Mouse (Mus musculus): Measurements from ENCODE around the gene Cdhr3. TPM values are rescaled to one million over a fixed set of nuclear protein-coding genes. Genes with fewer than 3 reads are reported as not detected.
A peak's percentile ranks its signal among the peaks of the same experiment; 100 is the strongest.

The Cdhr3 gene
- total and polyA plus RNA-seq, 2 experiments from 2014 or later, result 0.55 to 1.0 TPM

DNA sequence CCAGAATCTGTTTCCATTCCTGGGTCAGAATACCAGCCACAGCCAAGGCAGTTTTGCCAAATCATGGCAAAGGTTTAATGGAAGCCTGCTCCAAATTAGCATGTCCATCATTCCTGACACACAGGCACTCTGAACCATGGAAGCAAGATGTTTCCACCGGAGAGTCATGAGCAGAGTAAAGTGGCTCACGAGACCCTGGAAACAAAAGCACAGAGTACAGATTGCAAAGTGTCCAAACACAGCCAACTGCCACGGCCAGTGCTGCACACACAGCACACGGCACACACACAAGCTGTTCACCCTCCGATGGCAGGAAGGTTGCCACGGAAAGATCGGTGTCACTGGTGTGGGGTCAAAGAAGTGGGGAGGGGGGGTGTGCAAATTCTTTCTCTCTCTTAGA, 36.0 kb upstream of the Cdhr3 start:
- H3K4me3 ChIP-seq (ENCODE audit: low read depth, low read length), result no peak overlapping the region
- TF ChIP-seq CTCF (IDR thresholded peaks at IDR 0.05), result no peak
- no peak overlapping the region for H3K4me2 ChIP-seq (ENCODE audit: low read depth, low read length, poor library complexity, severe bottlenecking)
- H3K4me1 ChIP-seq (ENCODE audit: insufficient read depth, low read length), result no peaks in the 10 kb centered on the region
- H3K27ac ChIP-seq (ENCODE audit: low read depth, low read length), result no peak overlapping the region
- WGBS, result 38% methylated on average over 7 of the region's 7 CpGs
- ATAC-seq (ENCODE audit: low FRiP score) (no peak), DNase-seq (ENCODE audit: low spot score) (no peak)
- H3K9me3 ChIP-seq (ENCODE audit: low read length), result no peaks in the 10 kb centered on the region
- no peaks in the 10 kb centered on the region for H3K27me3 ChIP-seq (ENCODE audit: insufficient read depth, low read length)
- no peaks in the 10 kb centered on the region for H3K36me3 ChIP-seq (ENCODE audit: insufficient read depth, low read length)
- no peak overlapping the region for H3K9ac ChIP-seq (replicated peaks; ENCODE audit: low read length, poor library complexity, severe bottlenecking)

DNA sequence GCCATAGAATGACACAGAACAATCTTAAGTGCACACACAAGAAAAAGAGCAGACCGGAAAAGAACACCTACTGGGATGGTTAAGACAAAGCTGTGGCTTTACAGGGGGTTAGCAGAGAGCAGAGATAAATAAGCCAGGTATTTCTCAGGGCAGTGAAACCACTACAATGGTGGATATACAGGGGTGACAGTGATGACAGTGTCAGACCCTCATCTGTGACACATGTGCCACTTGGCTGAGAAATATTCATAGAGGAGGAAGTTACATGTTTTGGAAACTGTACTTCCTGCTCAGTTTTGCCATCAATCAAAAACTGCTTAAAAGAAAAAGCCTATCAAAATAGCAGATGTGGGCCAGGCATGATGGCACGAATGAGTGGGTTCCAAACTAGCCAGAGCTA, 35.4 kb upstream of the Cdhr3 start:
- 89% methylated on average over 2 of the region's 2 CpGs for WGBS
- no peaks in the 10 kb centered on the region for H3K4me1 ChIP-seq (ENCODE audit: insufficient read depth, low read length)
- no peak overlapping the region for H3K4me3 ChIP-seq (ENCODE audit: low read depth, low read length)
- ATAC-seq (ENCODE audit: low FRiP score) (no peak), DNase-seq (ENCODE audit: low spot score) (no peak)
- H3K9ac ChIP-seq (replicated peaks; ENCODE audit: low read length, poor library complexity, severe bottlenecking), result no peak overlapping the region
- H3K4me2 ChIP-seq (ENCODE audit: low read depth, low read length, poor library complexity, severe bottlenecking), result no peak overlapping the region
- no peaks in the 10 kb centered on the region for H3K27me3 ChIP-seq (ENCODE audit: insufficient read depth, low read length)
- no peaks in the 10 kb centered on the region for H3K9me3 ChIP-seq (ENCODE audit: low read length)
- no peak overlapping the region for H3K27ac ChIP-seq (ENCODE audit: low read depth, low read length)
- H3K36me3 ChIP-seq (ENCODE audit: insufficient read depth, low read length), result no peaks in the 10 kb centered on the region
- no peak for TF ChIP-seq CTCF (IDR thresholded peaks at IDR 0.05)

DNA sequence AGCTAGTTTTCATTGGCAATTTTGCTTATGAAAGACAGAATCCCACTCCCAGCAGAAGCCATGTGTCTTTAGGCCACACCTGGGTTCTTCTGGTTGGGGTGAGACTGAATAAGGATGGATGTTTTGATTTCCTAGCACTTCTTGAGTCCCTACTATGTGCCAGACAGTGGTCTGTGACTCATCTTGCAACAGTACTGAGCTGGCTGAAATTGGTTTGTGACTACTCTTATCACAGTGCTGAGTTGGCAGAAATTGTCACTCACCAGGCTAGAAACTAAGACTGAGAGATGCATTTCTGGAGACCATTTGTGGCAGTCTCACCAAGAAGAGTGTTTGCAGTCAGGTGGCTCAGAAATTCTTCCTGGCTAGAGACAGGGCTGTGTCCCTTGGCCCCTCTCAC, 33.6 kb upstream of the Cdhr3 start:
- Histone ChIP-seq H3K36me3 (ENCODE audit: insufficient read depth, low read length) (no peaks in the 10 kb centered on the region), H3K27ac (ENCODE audit: low read depth, low read length) (no peak overlapping the region), H3K4me1 (ENCODE audit: insufficient read depth, low read length) (no peaks in the 10 kb centered on the region), H3K9me3 (ENCODE audit: low read length) (no peaks in the 10 kb centered on the region), H3K9ac (replicated peaks; ENCODE audit: low read length, poor library complexity, severe bottlenecking) (no peak overlapping the region), H3K4me3 (ENCODE audit: low read depth, low read length) (no peak overlapping the region), H3K4me2 (ENCODE audit: low read depth, low read length, poor library complexity, severe bottlenecking) (no peak overlapping the region), H3K27me3 (ENCODE audit: insufficient read depth, low read length) (no peaks in the 10 kb centered on the region)
- no peak for DNase-seq (ENCODE audit: low spot score)
- ATAC-seq (ENCODE audit: low FRiP score), result no peak
- TF ChIP-seq CTCF (IDR thresholded peaks at IDR 0.05), result no peak

DNA sequence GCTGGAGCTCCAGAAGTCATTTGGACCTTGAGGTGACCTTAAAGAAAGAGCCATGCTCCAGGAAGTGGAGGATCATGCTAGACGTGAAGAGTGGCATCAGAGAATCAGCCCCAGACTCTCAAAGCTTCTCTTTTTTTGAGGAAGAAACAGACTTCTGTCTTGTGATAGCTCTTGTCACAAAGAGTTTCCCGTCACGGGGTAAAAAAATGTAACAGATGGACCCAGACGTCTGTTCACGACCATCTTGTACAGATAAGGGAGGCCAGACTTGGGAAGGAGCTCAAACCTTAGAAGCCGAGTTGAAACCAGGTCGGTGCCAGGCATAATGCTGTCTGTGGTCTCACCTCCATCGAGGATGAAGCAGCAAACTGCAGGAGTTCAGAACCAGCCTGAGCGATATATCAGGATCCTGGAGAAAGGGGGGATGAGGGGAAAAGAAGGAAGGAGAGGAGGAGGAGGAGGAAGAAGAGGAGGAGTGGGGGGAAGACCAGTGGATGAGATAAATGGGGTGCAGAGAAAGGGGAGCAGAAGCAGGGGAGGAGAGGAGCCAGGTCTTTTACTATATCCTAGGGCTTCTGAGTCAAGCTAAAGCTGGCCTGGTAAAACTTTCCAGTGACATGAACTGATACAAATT, 33.0 kb upstream of the Cdhr3 start:
- no peak for DNase-seq (ENCODE audit: low spot score)
- H3K27ac ChIP-seq (ENCODE audit: low read depth, low read length), result no peak overlapping the region
- no peak overlapping the region for H3K9ac ChIP-seq (replicated peaks; ENCODE audit: low read length, poor library complexity, severe bottlenecking)
- TF ChIP-seq CTCF (IDR thresholded peaks at IDR 0.05), result no peak
- H3K4me3 ChIP-seq (ENCODE audit: low read depth, low read length), result no peak overlapping the region
- no peak overlapping the region for H3K4me2 ChIP-seq (ENCODE audit: low read depth, low read length, poor library complexity, severe bottlenecking)
- no peaks in the 10 kb centered on the region for H3K36me3 ChIP-seq (ENCODE audit: insufficient read depth, low read length)
- 87% methylated on average over 9 of the region's 9 CpGs for WGBS
- H3K4me1 ChIP-seq (ENCODE audit: insufficient read depth, low read length), result no peaks in the 10 kb centered on the region
- H3K27me3 ChIP-seq (ENCODE audit: insufficient read depth, low read length), result no peaks in the 10 kb centered on the region
- no peaks in the 10 kb centered on the region for H3K9me3 ChIP-seq (ENCODE audit: low read length)
- no peak for ATAC-seq (ENCODE audit: low FRiP score)

DNA sequence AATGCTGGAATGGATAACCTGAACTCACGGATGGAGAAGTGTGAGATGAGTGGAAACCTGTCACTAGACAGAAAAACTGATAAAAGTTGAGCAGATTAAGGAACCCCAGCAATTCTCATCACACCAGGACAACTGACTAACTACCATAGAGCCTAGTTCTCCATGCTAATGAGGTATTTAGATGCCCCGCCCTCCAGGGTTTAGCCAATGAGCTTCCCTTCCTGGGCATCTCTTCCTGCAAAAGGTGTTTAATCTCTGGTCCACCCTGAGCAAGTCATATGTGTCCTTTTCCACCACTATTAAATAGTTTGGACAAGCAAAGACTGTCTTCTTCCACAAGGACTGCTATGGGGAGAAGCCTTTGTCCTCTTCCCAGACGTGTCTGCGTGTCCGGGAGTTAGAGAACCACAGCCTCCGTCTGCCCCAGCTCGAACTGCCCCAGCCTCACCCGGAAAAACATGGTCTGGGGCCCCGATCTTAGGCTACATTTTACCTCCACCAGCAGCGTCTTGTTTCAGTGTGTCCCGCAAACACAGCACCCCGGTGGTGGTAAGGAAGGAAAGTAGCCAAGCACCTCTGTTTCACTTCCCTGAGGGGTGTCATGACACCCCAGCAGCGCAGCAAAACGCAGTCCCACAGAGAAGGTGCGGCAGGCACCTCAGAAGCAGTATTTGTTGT, 26.1 kb upstream of the Cdhr3 start:
- no peak for DNase-seq (ENCODE audit: low spot score)
- Histone ChIP-seq H3K4me3 (ENCODE audit: low read depth, low read length) (no peak overlapping the region), H3K4me2 (ENCODE audit: low read depth, low read length, poor library complexity, severe bottlenecking) (no peak overlapping the region), H3K9me3 (ENCODE audit: low read length) (no peaks in the 10 kb centered on the region), H3K9ac (replicated peaks; ENCODE audit: low read length, poor library complexity, severe bottlenecking) (no peak overlapping the region), H3K4me1 (ENCODE audit: insufficient read depth, low read length) (no peaks in the 10 kb centered on the region), H3K27me3 (ENCODE audit: insufficient read depth, low read length) (no peaks in the 10 kb centered on the region), H3K27ac (ENCODE audit: low read depth, low read length) (no peak overlapping the region), H3K36me3 (ENCODE audit: insufficient read depth, low read length) (no peaks in the 10 kb centered on the region)
- WGBS, result 34% methylated on average over 15 of the region's 15 CpGs
- no peak for TF ChIP-seq CTCF (IDR thresholded peaks at IDR 0.05)
- no peak for ATAC-seq (ENCODE audit: low FRiP score)

DNA sequence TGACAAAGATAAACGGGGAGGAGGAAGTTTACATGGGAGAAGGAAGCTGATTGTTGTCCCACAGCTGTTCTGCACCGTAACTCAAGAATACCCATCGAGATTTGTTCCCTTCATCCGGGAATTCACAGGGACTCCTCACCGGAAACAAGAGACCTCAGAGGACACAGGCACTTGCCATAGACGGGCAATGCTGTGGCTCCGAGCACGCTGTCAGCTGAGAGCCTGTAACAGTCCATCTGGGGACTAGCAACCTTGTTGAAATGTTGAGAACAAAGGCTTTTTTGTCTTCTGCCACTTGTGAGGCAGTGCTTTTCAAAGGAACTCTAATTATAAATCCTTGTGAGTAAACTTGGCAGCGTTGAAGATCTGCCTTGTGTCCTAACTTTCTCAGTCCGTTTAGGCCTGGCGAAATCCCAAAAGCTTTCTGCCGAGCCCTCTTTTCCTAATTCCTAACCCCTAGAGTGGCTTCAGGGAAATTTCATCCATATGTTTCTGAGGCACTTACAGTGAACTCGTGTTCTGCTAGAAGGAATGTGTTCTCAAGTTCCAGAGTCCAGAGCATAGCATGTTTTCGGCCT, 18.3 kb upstream of the Cdhr3 start:
- ATAC-seq (ENCODE audit: low FRiP score) (peak; percentile 51; the same call in 1 of the 2 replicates), DNase-seq (ENCODE audit: low spot score) (peak; percentile 82)
- no peaks in the 10 kb centered on the region for H3K36me3 ChIP-seq (ENCODE audit: insufficient read depth, low read length)
- H3K4me1 ChIP-seq (ENCODE audit: insufficient read depth, low read length), result no peaks in the 10 kb centered on the region
- H3K27me3 ChIP-seq (ENCODE audit: insufficient read depth, low read length), result no peaks in the 10 kb centered on the region
- H3K9ac ChIP-seq (replicated peaks; ENCODE audit: low read length, poor library complexity, severe bottlenecking), result no peak overlapping the region
- H3K4me2 ChIP-seq (ENCODE audit: low read depth, low read length, poor library complexity, severe bottlenecking), result no peak overlapping the region
- H3K27ac ChIP-seq (ENCODE audit: low read depth, low read length), result no peak overlapping the region; the same call in 1 of the 2 replicates
- WGBS, result 31% methylated on average over 14 of the region's 14 CpGs
- H3K4me3 ChIP-seq (ENCODE audit: low read depth, low read length), result no peak overlapping the region
- H3K9me3 ChIP-seq (ENCODE audit: low read length), result no peaks in the 10 kb centered on the region
- TF ChIP-seq CTCF (IDR thresholded peaks at IDR 0.05), result no peak

Data from midbrain, postnatal 0 days (tissue).